17 mouse cellular contexts compared by ENCODE assay signal in genomic region chr2:35761458-35761857, GRCm38 (mm10).
DNase-seq lines count a peak whose midpoint lies in the region; ATAC-seq and TF ChIP-seq lines count a peak whose summit lies in the region.
"Had no signal": no experiment of that assay in that cellular context is flagged by ENCODE, and none has a peak within 500 bp of the region (broad histone marks: within the 10 kb centered on the region; RNA-seq: fewer than 3 reads in every experiment).

No protein-coding gene starts in this region.

- no peak for TF ChIP-seq CTCF in hindbrain, postnatal 0 days (IDR thresholded peaks at IDR 0.05; ENCODE audit: low read depth)
- peak; percentile 29; the same call in 1 of the 2 replicates for TF ChIP-seq CTCF in lung, postnatal 0 days (IDR thresholded peaks at IDR 0.05)
- TF ChIP-seq CTCF in bone marrow, adult 2 months (IDR thresholded peaks at IDR 0.05; ENCODE audit: control insufficient read depth, insufficient read depth, low read length): peak; percentile 10; the same call in 1 of the 2 replicates

- 81% methylated on average over 5 of the region's 5 CpGs for WGBS in hindbrain, embryonic 13.5 days
- 83% methylated on average over 5 of the region's 5 CpGs for WGBS in hindbrain, postnatal 0 days
- 86% methylated on average over 5 of the region's 5 CpGs for WGBS in lung, postnatal 0 days
- WGBS in bone marrow, adult 2 months: 80% methylated on average over 5 of the region's 5 CpGs

- H3K27me3 ChIP-seq in hindbrain, embryonic 13.5 days: 0 out of 2 replicates have a peak, but pooled peaks cover 4% of the 10 kb centered on the region
- no peaks in the 10 kb centered on the region for H3K27me3 ChIP-seq in hindbrain, postnatal 0 days (ENCODE audit: insufficient read depth, low read length)
- H3K27me3 ChIP-seq in lung, postnatal 0 days (replicated peaks; ENCODE audit: insufficient read depth, low read length): no peaks in the 10 kb centered on the region
- H3K27me3 ChIP-seq: kidney, embryonic 15.5 days had no signal

- H3K9ac ChIP-seq in hindbrain, embryonic 13.5 days: no peak overlapping the region
- no peak overlapping the region for H3K9ac ChIP-seq in hindbrain, postnatal 0 days (replicated peaks; ENCODE audit: low read length)
- no peak overlapping the region for H3K9ac ChIP-seq in lung, postnatal 0 days (replicated peaks; ENCODE audit: low read depth)
- H3K9ac ChIP-seq: kidney, embryonic 15.5 days had no signal

- no peak for TF ChIP-seq EP300 in lung, postnatal 0 days (IDR thresholded peaks at IDR 0.05)

- no peaks in the 10 kb centered on the region for H3K36me3 ChIP-seq in hindbrain, embryonic 13.5 days
- H3K36me3 ChIP-seq in hindbrain, postnatal 0 days (ENCODE audit: insufficient read depth, low read length): no peaks in the 10 kb centered on the region
- H3K36me3 ChIP-seq in lung, postnatal 0 days (ENCODE audit: insufficient read depth, low read length): no peaks in the 10 kb centered on the region
- H3K36me3 ChIP-seq: kidney, embryonic 15.5 days; midbrain, embryonic 10.5 days had no signal

- H3K4me1 ChIP-seq in hindbrain, embryonic 13.5 days (replicated peaks): peaks cover 14% of the 10 kb centered on the region
- H3K4me1 ChIP-seq in hindbrain, postnatal 0 days (ENCODE audit: insufficient read depth, low read length): no peaks in the 10 kb centered on the region
- H3K4me1 ChIP-seq in lung, postnatal 0 days (ENCODE audit: insufficient read depth, low read depth, low read length): no peaks in the 10 kb centered on the region
- H3K4me1 ChIP-seq in bone marrow, adult 2 months (ENCODE audit: control insufficient read depth, insufficient read depth, low read length): no peaks in the 10 kb centered on the region

- no peak for DNase-seq in hindbrain, postnatal 0 days (ENCODE audit: low spot score)
- DNase-seq in lung, postnatal 0 days (ENCODE audit: low spot score): no peak
- no peak for DNase-seq in lung, adult 18-20 months
- DNase-seq in thymus, postnatal 4 days: peak; percentile 54
- no peak for DNase-seq in ovary, postnatal 10 days (ENCODE audit: low spot score)
- DNase-seq: adrenal gland, adult 8-10 months; cerebellum, adult 11-12 months; cerebellum, postnatal 25 days; gastrocnemius, postnatal 36 days; heart, postnatal 36 days; right cerebral cortex, postnatal 14 days had no signal

- no peak for TF ChIP-seq POLR2A in bone marrow, adult 2 months (IDR thresholded peaks at IDR 0.05; ENCODE audit: borderline replicate concordance, control insufficient read depth, low read depth, low read length)

- H3K27ac ChIP-seq in hindbrain, embryonic 13.5 days: peak overlapping the region; percentile 52; the same call in 1 of the 2 replicates
- no peak overlapping the region for H3K27ac ChIP-seq in hindbrain, postnatal 0 days
- no peak overlapping the region for H3K27ac ChIP-seq in lung, postnatal 0 days (ENCODE audit: low read length)
- H3K27ac ChIP-seq in bone marrow, adult 2 months (ENCODE audit: control insufficient read depth, insufficient read depth, low read depth, low read length, poor library complexity): no peak overlapping the region
- H3K27ac ChIP-seq: kidney, embryonic 15.5 days; midbrain, embryonic 10.5 days had no signal

- no peak overlapping the region for H3K4me2 ChIP-seq in hindbrain, embryonic 13.5 days
- H3K4me2 ChIP-seq in hindbrain, postnatal 0 days (ENCODE audit: low read depth, low read length): no peak overlapping the region
- no peak overlapping the region for H3K4me2 ChIP-seq in lung, postnatal 0 days (replicated peaks; ENCODE audit: low read depth, low read length)
- H3K4me2 ChIP-seq: heart, embryonic 11.5 days; kidney, embryonic 15.5 days had no signal

- no peak for ATAC-seq in hindbrain, embryonic 13.5 days (ENCODE audit: low FRiP score)
- no peak for ATAC-seq in hindbrain, postnatal 0 days
- no peak for ATAC-seq in lung, postnatal 0 days
- ATAC-seq: CD4-positive, CD25-positive, alpha-beta regulatory T cell, adult 4 months had no signal

- H3K4me3 ChIP-seq in hindbrain, embryonic 13.5 days: no peak overlapping the region
- H3K4me3 ChIP-seq in hindbrain, postnatal 0 days (ENCODE audit: low read length): no peak overlapping the region
- H3K4me3 ChIP-seq in lung, postnatal 0 days (ENCODE audit: low read depth, low read length): no peak overlapping the region
- H3K4me3 ChIP-seq in bone marrow, adult 2 months (replicated peaks; ENCODE audit: control insufficient read depth, low read depth, low read length): no peak overlapping the region
- H3K4me3 ChIP-seq: kidney, embryonic 15.5 days; midbrain, embryonic 10.5 days had no signal

- no peaks in the 10 kb centered on the region for H3K9me3 ChIP-seq in hindbrain, embryonic 13.5 days
- H3K9me3 ChIP-seq in hindbrain, postnatal 0 days (ENCODE audit: low read length): no peaks in the 10 kb centered on the region
- no peaks in the 10 kb centered on the region for H3K9me3 ChIP-seq in lung, postnatal 0 days (ENCODE audit: low read length)
- H3K9me3 ChIP-seq: kidney, embryonic 15.5 days; midbrain, embryonic 10.5 days had no signal
